Mouse (Mus musculus) E14TG2a.4 (cell line): ENCODE data around the gene Mief1.

ENCODE experiments used
- CTCF ChIP-seq: conservative IDR thresholded peaks from 2 replicates; pipeline ENCODE4 v1.5.1; 2014; ENCODE audit warnings: low read length
- POU5F1 ChIP-seq: IDR thresholded peaks from 2 replicates; pipeline ENCODE4 v1.6.1; 2014; ENCODE audit warnings: low read length, borderline replicate concordance

GRCm38 (mm10) chr15:80254847-80255645 is 21.2 kb downstream of the Mief1 start, which contains the start of gene Atf4:
- TF ChIP-seq CTCF: no peak
- no peak; the same call in 1 of the 2 replicates for TF ChIP-seq POU5F1
